Mouse (Mus musculus) liver, embryonic 14.5 days (tissue): ENCODE data around the gene Wdr72.

ENCODE experiments used
- CTCF ChIP-seq: IDR thresholded peaks from 2 replicates; pipeline ENCODE4 v1.5.1; 2016; ENCODE audit warnings: antibody characterized with exemption, low read depth, control low read depth
- EP300 ChIP-seq: IDR thresholded peaks from 2 replicates; pipeline ENCODE4 v1.6.1; 2016; ENCODE audit warnings: antibody characterized with exemption, low read depth

DNA sequence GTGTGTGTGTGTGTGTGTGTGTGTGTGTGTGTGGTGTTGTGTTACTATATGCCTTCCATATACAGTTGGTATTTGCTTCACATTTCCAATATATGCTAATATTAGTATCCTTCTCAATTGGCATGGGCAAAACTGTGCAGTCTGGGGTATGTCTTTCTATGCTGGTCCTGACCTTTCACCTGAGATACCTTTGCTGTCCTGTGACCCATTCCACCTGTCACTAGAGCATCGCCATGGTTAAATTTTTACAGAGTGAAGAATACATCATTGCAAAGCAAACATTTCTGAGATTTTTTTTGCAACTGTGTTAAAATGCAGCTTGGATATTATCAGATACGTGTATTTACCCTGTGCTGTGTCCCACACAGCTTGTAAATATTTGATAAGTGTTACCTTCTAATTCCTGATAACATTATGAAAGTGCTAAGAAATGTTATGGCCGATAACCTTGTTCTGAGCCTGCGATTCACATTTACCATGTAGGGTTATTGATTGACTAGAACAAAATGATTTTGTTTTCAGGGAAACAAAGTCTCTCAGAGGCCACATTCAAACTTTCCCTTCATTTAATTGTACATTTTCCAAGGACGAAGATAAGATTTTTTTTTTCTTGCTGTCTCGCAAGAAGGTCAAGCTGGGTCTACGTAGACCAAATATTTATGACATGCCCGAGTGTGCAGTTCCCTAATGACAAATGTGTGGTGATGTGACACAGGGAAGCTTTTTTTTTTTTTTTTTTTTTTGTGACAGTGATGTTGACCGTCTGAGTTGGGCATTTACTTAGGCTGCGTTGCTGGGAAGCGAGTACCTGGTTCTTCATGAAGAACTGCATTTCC is 214.2 kb downstream of the Wdr72 start:
- TF ChIP-seq CTCF (no peak), EP300 (no peak)
